Mouse (Mus musculus): Measurements from ENCODE around the gene Slc38a10.
A peak's percentile ranks its signal among the peaks of the same experiment; 100 is the strongest.

Slc38a10 gene

GRCm38 (mm10) chr11:120175948-120176347 is 24.8 kb upstream of the Slc38a10 start:
- no peak for ATAC-seq (ENCODE audit: low TSS enrichment)

- peak; percentile 81; the same call in 1 of the 2 replicates for ATAC-seq (ENCODE audit: low TSS enrichment)
These were observed 22.1 kb upstream of the Slc38a10 start for GRCm38 (mm10) chr11:120173213-120173612.

- no peak for ATAC-seq (ENCODE audit: low TSS enrichment)
These were observed 20.0 kb upstream of the Slc38a10 start for GRCm38 (mm10) chr11:120171168-120171567.

- ATAC-seq (ENCODE audit: low TSS enrichment): peak; percentile 73; the same call in 1 of the 2 replicates
These were observed 18.3 kb upstream of the Slc38a10 start for GRCm38 (mm10) chr11:120169208-120169992.

GRCm38 (mm10) chr11:120168516-120168915 is 17.4 kb upstream of the Slc38a10 start:
- ATAC-seq (ENCODE audit: low TSS enrichment): no peak

GRCm38 (mm10) chr11:120167921-120168356 is 16.8 kb upstream of the Slc38a10 start:
- no peak for ATAC-seq (ENCODE audit: low TSS enrichment)

GRCm38 (mm10) chr11:120167059-120167458 is 15.9 kb upstream of the Slc38a10 start:
- ATAC-seq (ENCODE audit: low TSS enrichment): no peak

- no peak for ATAC-seq (ENCODE audit: low TSS enrichment)
These were observed 13.5 kb upstream of the Slc38a10 start for GRCm38 (mm10) chr11:120164471-120165261.

- no peak for ATAC-seq (ENCODE audit: low TSS enrichment)
These were observed 12.9 kb upstream of the Slc38a10 start for GRCm38 (mm10) chr11:120164028-120164427.

GRCm38 (mm10) chr11:120163207-120163606 is 12.1 kb upstream of the Slc38a10 start:
- ATAC-seq (ENCODE audit: low TSS enrichment): no peak

GRCm38 (mm10) chr11:120161245-120161644 is 10.1 kb upstream of the Slc38a10 start:
- ATAC-seq (ENCODE audit: low TSS enrichment): no peak

- no peak for ATAC-seq (ENCODE audit: low TSS enrichment)
These were observed 9.3 kb upstream of the Slc38a10 start for GRCm38 (mm10) chr11:120160478-120160877.

GRCm38 (mm10) chr11:120159653-120160052 is 8.5 kb upstream of the Slc38a10 start:
- no peak for ATAC-seq (ENCODE audit: low TSS enrichment)

GRCm38 (mm10) chr11:120158828-120159227 is 7.7 kb upstream of the Slc38a10 start:
- ATAC-seq (ENCODE audit: low TSS enrichment): no peak

GRCm38 (mm10) chr11:120150440-120151112 is 570 bp downstream of the Slc38a10 start:
- peak; percentile 42; the same call in 1 of the 2 replicates for ATAC-seq (ENCODE audit: low TSS enrichment)

- ATAC-seq (ENCODE audit: low TSS enrichment): no peak
These were observed 1.5 kb downstream of the Slc38a10 start for GRCm38 (mm10) chr11:120149510-120150200.

GRCm38 (mm10) chr11:120148201-120148855 is 2.8 kb downstream of the Slc38a10 start:
- no peak for ATAC-seq (ENCODE audit: low TSS enrichment)

- ATAC-seq (ENCODE audit: low TSS enrichment): no peak
These were observed 7.2 kb downstream of the Slc38a10 start for GRCm38 (mm10) chr11:120143708-120144497.

GRCm38 (mm10) chr11:120142601-120143051 is 8.5 kb downstream of the Slc38a10 start:
- no peak for ATAC-seq (ENCODE audit: low TSS enrichment)

GRCm38 (mm10) chr11:120140255-120140654 is 10.9 kb downstream of the Slc38a10 start:
- no peak for ATAC-seq (ENCODE audit: low TSS enrichment)
